Mouse (Mus musculus): Measurements from ENCODE around the gene Mthfr.

Gene Mthfr

DNA sequence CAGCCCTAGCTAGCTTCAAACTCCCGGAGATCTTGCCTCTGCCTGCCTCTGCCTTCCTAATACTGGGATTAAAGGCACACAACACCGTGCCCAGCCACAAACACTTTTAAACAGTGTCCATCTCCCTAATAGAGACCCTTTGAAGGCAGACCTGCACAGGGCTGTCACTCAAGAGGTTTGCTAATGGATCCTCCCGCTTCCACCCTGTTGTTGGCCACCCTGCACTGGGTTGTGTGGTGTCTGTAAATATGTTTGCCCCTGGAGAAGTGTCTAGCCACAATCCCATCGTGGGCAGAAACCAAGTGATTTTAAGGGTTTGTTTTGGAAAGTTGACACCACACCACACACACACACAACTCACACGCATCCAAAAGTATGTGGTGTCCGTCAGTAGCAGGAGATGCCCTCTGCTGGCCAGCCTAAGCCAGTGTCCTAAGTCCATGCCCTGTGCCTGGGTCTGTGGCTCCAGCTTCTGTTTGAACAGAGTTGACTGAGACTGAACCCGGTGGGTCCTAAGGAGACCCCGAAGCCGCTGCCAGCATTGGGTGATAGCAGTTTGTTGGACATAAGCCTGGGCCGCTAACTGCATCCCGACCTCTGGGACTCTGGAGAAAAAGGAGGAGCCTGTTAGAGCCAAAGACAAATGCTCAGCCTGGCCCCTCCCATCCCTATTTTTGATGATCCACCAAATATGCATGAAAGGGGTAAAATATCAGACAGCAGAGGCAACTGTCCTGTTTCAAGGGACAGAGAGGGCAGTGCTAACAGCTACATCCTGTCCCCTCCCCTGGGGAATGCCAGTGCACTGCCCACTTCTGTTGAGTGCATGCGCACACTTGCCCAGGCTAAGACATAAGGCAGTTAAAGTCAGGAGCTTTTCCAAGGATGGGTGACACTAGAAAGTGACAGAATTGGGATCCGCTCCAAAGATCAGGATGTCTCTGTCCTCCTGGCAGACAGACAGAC, 21.5 kb downstream of the Mthfr start:
- in situ Hi-C loops (cut with MboI; ENCODE audit: low sequenced_read_pairs), result no loop called here

DNA sequence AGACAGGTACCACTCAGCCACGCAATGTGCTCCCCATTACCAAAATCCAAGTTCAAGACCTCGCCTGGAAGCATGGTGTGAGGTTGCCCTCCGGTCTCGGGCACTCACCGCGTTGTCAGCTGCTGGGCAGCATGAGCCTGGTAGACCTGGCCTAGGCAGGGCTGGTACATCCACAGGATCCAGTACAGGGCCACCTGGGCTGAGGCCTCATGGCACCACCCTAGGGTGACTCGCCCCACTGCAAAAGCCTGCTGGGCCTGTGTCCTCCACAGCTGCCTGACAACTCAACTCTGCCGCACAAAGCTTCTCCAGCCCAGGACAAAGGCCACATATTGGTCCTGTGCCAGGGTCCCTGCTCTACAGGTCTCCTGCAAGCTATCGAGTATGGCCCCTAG, 22.2 kb downstream of the Mthfr start:
- in situ Hi-C loops (cut with MboI; ENCODE audit: low sequenced_read_pairs), result no loop called here

DNA sequence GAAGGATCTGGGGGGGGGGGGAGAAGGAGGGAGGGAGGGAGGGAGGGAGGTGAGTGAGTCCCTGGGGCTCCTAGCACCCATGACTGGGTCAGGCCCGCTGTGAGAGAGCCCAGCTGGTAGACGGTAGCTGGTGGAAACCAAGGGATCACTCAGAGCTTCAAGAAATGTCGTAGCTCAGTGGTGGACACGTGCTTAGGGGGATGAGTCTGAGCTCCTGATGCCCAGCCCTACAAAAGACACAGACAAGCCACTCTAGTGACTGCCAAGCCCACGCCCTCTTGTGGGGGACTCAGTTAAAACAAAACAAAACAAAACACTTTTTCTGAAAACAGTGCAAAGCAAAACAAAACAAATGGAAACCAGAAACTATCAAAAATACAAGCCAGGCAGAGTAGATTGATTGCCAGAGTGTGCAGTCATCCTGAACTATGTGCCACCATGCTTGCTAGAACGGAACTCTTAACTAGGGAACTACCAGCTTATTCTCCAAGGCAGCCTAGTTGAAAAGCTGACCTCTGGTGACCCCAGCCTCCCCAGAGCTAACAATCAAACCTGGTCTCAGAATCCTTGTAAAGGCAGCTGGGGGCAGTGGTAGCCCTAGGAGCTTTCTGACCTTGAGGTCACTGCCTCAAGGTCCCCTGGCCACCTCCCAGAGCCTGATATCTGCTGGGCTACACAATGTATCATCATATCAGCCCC, 27.0 kb downstream of the Mthfr start:
- in situ Hi-C loops (cut with MboI; ENCODE audit: low sequenced_read_pairs), result no loop called here

DNA sequence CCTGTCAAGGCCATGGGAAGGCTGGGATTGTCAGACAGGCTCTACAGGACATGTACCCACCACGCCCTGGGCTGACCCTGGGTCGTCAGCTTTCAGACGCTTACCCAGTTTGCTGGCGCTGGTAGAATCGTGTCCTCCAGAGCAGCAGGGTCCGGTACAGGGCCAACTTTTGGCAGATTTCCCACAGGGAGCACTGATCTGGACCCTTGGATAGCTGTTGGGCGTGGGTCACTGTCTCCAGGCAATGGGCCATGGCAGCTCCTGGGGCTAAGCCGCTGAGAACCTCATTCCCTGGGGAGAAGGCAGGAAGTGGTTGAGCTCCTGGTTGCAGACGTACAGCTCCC, 27.5 kb downstream of the Mthfr start:
- in situ Hi-C loops (cut with MboI; ENCODE audit: low sequenced_read_pairs), result no loop called here

DNA sequence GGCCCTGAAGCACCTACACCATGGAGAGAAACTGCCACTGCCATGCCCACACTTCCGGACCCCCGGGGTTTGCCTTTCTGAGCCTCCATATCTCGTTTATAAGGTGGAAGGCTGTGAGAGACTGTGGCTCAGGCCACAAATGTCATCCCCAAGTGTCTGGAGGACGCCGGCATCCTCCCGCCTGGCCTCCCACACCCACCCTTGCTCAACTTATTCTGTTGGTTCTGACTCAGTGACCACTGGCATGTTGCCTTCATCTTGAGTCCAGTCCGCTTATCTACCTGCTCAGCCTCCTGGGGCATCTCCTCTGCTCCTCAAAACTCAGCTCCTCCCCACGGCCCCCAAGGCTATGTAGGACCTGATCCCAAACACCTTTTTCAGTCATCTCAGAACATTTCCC, 28.5 kb downstream of the Mthfr start:
- in situ Hi-C loops (cut with MboI; ENCODE audit: low sequenced_read_pairs), result no loop called here

DNA sequence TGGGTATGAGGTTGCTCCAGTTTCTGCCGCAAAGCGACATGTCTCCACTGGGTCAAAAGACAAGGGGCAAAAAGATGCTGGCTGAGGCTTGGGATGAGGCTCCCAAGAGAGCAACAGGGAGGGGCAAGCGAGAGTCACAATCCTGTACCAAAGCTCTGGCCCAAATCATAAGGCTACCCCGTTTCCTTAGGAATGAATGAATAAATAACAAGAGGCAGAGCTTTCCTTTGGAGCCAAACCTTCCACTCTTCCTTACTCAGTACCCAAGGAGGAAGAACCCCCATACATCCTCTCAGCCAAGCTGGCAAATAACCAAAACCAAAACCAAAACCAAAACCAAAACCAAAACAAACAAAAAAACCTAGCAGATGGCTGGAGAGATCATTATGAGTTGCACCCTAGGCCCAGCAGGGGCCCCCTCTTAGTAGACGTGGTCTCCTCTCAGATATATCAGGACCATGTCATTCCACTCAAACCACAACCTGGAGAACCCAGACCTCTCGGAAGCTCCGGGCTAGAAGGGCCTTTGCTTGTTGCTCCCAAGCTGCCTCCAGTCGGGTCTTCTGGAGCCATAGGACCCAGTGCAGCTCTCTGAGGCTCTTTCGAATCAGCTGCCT, 30.8 kb downstream of the Mthfr start:
- in situ Hi-C loops (cut with MboI; ENCODE audit: low sequenced_read_pairs), result no loop called here

DNA sequence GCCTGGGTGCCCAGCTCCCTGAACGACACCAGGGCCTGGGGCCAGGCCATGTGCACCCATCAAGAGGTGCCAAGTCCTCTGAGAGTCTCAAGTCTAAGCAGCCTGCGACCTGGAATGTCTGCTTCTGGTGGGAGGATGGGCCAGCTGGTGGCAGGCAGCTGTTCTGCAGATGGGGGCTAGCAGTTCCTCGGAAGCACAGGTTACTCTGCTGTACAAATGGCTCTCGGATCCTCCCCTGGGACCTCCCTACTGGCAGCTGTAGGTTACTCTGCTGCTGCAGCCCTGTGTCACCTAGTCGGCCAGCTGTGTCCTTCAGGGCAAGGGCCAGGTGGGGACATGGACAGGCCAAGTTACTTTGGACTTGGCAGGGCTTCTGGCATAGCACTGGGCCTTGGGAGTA, 32.6 kb downstream of the Mthfr start:
- in situ Hi-C loops (cut with MboI; ENCODE audit: low sequenced_read_pairs), result no loop called here

DNA sequence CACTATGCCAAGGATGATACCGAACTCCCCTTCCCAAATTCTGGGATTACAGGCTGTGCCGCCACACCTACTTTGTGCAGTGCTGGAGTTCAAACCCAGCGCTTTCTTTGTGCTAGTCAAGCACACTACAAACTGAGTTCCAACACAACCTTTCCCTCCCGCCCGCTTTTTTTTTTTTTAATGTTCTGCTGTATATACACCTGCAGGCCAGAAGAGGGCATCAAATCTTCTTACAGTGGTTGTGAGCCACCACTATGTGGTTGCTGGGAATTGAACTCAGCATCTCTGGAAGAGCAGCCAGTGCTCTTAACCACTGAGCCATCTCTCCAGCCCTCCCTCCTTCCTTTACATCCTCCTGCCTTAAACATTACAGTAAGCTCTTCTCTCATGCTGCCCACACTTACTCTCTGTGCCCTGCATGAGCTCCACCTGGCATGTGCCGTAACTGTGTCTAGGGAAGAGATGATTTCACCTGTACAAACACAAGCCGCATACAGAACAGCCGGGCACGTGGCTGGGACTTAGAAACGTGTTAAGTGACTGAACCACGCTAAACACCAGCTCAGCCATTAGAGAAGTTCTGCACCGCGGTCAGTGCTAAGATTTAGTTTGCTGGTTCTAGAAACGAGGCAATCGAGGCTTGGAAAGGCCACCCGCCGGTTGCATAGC, 35.8 kb downstream of the Mthfr start:
- in situ Hi-C loops (cut with MboI; ENCODE audit: low sequenced_read_pairs), result no loop called here

DNA sequence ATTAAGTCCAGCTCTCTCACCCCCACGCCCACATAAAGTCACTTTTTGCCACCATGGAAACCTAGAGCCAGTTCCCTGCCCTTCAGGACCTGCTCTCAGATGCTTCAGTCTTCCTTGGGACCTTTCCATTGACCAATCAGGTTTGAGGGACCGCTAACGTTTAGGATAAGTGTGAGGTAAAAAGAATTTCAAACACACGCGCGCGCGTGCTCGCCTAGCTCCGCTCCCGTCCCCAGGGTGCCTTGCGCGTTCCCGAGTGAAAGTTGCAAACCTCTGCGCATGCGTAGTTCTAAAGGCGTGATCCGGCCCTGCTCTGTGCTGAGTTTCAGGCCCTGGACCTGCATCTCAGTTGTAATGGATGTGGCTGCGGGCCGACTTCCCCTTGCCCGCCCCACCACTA, 36.4 kb downstream of the Mthfr start:
- in situ Hi-C loops (cut with MboI; ENCODE audit: low sequenced_read_pairs), result no loop called here

DNA sequence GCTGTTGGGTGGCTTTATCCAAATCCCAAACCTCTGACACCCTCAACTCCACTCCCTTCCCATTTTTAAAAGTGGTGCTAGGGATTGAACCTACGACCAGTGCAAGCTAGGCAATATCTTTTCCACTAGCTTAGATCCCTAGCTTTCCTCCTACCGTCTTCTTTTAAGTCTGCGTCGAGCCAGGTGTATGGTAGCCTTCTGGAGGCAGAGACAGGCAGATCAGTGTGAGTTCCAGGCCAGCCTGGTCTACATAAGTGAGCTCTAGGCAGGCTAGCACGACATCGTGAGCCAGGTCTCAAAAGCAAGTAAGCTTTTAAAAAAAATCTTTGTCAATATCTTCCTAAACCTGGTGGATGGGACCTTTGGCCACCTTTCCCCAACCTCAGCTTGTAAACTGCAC, 37.0 kb downstream of the Mthfr start:
- in situ Hi-C loops (cut with MboI; ENCODE audit: low sequenced_read_pairs), result no loop called here

DNA sequence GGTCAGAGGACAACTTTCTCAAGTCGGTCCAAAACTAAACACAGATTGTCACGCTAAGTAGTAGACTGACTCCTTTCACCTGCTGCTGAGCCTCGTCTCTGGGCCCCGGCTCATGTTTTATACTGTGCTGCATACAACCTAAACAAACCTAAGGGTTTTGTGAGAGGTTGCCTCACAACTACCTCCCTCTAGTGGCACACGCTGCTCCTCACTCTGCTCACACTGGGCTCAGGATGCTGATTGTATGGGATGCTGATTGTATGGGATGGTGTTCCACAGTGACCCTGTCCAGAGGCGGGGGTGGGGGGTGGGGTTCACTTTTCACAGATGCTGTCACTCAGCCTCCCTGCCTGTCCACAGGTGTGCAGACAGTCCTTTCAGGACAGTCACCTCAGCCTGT, 40.3 kb downstream of the Mthfr start:
- in situ Hi-C loops (cut with MboI; ENCODE audit: low sequenced_read_pairs), result no loop called here

DNA sequence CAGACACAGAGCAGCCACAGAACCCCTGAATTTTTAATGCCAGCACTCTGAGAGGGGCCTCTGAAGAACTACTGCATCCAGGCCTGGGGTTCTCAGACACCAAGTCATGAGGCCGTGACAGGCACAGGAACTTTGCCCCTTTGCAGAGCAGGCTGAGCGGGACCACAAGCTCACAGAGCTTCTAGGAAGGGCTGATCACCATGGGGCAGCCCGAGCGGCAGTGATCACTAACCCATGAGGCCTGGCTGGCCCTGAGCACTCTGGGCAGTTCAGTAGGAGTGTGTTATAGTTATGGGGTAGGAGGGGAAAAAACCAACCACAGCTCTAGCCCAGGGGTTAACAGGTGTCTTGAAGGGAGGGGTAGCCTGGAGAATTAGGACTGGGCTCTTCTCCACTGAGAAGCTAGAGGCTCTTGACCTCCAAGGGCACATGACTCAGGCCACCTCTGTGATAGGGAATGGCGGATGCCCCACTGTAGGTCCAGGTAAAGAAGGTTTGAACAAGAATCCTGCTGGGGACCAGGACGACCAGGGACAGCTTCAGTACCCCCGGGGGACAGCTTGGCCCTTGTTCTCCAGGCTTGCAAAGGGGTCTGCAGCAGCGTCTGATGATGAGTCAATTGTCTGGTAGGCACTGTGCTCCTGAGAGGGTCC, 41.2 kb downstream of the Mthfr start:
- in situ Hi-C loops (cut with MboI; ENCODE audit: low sequenced_read_pairs), result no loop called here

DNA sequence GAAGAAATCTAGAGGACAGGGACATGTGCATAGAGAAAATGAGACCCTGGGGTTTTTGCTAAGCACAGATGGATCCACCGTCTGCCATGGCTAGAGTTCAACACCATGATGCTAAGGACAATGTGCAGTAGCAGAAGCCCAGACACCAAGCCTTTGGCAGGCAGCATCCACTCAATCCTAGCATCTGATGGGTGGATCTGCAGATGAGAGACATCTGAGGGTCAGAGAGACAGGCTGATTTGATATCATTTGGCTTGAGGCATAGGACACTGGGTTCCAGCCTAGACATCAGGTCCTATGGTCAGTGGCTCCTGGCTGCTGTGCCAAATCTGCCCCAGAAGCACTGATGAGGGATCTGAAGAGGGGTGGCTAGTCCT, 41.7 kb downstream of the Mthfr start:
- in situ Hi-C loops (cut with MboI; ENCODE audit: low sequenced_read_pairs), result no loop called here

DNA sequence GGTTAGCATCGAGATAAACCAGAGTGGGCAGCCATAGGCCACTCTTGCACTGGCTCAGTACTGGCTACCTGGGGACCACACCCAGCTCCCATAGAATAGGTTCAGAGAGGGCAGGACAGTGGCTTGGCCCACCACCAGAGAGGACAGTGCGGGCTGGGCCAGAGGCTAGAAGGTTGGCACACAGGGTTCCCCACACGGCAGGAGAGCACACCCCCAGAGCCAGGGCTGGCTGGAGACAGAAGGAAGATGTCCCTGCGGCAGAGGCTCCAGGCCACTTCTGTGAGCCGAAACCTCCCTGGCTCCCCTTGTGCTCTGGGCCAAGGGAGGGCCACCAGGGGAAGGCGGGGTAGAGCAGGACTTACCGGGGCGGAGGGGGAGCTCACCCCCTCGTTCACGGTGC, 42.3 kb downstream of the Mthfr start:
- in situ Hi-C loops (cut with MboI; ENCODE audit: low sequenced_read_pairs), result no loop called here

DNA sequence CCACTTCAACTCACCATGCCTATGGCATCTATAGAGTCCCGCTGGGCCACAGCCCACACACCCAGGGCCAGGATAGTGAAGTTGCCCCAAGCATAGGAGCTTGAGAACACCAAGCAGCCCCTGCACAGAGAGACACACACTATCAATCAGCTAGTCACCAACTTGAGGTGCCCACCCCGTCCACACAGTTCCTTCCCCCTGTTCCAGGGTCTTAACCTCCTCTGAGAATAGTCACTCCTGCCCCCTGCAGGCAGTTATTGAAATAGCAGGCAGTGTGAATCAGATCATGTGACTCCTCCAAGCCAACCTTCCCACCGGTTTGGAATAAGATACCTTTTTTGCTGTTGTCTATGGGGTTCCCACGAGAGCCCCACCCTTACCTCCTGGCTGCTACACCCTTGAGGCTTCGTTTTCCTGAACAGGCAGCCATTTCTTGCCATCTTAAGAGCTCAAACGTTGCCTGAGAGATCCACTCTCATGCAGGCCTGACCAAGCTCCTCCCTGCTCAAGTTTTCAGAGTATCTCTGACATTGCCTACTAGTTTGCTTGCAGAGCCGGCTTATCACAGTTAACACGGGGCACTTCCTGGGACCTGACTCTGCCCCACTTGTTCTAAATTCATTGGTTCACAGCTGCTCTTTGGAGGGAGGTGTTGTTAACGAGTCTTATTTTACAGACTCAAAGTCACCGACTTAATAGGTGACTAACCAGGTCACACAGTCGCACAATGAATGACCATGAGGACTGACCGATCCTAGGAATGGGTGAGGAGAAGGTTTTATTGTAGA, 43.6 kb downstream of the Mthfr start:
- in situ Hi-C loops (cut with MboI; ENCODE audit: low sequenced_read_pairs), result no loop called here

DNA sequence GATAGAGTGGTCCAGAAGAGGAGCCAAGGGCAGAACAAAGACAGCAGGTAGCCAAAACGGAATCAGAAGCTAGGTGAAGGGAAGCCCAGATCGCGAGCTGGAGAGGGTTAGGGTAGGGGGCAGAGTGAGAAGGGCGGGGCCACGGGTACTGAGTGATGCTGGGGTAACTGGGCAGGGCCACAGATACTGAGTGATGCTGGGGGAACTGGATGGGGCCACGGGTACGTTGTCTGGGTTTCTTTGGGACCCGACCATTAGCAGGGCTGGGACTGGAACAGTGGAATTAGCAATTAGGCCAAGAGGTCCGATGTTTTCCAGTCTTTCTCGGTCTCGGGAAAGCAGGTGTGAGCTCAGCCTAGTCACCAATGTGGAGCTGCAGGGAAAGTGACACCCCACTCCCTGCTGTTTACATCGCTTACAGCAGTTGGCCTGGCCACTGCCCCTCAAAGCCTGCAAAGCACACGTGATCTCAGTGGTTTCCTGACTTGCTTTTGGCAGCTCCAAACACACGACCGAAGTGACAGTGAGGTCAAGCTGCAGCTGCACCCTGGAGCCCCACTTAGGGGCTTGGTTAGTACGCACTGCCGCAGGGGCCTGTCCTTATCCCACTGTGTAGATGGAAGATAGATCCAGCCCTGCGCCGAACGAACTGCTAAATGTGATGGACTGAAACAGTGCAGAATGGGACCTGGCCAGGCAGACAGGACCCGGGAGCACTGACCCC, 44.5 kb downstream of the Mthfr start:
- in situ Hi-C loops (cut with MboI; ENCODE audit: low sequenced_read_pairs), result no loop called here

DNA sequence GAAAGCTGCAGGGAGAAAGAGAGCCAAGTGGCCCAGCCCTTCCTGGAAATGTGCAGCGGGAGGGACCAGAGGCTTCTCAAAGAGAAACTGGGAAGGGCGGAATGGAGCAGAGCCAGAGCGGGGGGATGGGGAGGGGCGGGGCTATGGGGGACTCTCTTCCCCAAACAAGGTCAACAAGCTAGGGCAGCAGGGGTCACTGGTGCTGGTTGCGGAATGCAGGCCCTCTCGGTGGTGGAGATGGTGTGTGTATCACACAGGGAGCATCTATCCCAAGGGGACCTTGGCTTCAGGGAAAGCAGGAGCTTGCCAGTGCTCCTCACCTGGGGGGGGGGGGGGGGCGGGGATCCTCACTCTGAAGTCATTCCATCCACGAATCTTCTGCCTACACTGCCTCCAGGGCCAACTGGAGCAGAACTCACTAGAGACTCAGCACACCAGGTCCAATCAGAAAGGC, 45.4 kb downstream of the Mthfr start:
- in situ Hi-C loops (cut with MboI; ENCODE audit: low sequenced_read_pairs), result no loop called here

DNA sequence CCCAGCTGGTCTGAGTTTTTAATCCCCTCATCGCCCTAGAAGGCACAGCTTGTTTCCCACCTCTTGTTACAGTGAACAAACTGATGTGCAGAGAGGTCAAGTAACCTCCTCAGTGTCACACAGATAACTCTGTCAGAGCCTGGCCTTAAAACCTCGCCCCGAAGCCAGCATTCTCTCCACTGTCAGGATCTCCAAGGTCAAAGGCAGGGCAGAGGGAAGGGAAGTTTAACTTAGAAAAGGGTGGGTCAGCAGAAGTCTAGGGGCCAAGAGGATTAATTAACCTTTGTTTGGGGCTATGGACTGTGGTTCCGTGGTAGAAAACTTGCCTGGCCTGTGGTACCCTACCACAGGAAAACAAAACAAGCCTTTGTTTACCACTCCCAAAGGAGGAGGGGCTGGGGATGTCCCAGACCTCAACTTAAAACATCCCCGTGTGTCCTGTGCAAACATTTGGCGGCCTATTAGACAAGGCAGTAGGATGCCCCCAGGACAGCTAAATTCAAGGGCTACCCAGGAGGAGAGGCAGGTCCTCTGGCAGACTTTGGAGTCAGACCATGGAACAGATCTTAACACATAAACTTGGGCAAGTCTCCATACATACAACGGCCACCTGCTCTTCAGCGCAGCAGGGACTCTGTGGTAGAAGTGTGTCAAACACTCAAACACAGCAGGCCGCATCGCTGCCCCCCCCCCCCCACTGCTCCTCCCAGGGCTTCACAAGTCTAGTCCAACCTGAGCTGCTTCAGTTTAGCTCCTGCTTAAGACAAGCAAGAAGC, 46.4 kb downstream of the Mthfr start:
- in situ Hi-C loops (cut with MboI; ENCODE audit: low sequenced_read_pairs), result no loop called here

DNA sequence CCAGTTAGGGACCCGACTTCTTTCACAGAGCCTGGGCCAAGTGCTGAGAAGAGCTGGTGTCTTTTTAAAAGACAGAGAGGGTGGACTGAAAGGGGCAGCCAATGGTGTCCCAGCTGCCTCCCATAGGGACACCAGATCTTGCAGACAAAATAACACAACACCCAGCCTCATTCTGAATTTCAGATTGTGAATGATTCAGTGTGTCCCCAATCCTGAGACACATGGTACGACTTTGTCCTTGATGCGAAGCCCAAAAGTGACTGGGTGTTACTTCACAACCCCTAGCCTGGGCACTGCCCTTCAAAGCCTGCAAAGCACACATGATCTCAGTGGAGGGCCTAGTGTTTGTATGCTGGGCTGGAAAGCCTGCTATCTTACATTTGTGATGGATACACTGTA, 47.0 kb downstream of the Mthfr start:
- in situ Hi-C loops (cut with MboI; ENCODE audit: low sequenced_read_pairs), result no loop called here

Data from CH12F3 (cell line).